Mouse (Mus musculus) kidney, postnatal 10 days (tissue): ENCODE data around the gene Cir1.
A peak's percentile ranks its signal among the peaks of the same experiment; 100 is the strongest.

Experiments
- DNase-seq: peaks from one replicate; pipeline ENCODE4 v3.0.0; 2021; ENCODE audit warnings: mixed read lengths

Gene Cir1

GRCm38 (mm10) chr2:73312152-73313116, at the start of gene Cir1, which contains the start of gene Scrn3:
Cir1 (minus strand) TSS chr2:73312701.
Scrn3 (plus strand) TSS chr2:73312601.
- peak; percentile 97 for DNase-seq

GRCm38 (mm10) chr2:73360536-73360935, 48.0 kb upstream of the Cir1 start:
- no peak for DNase-seq

GRCm38 (mm10) chr2:73359941-73360340, 47.4 kb upstream of the Cir1 start:
- DNase-seq: no peak

- DNase-seq: no peak
Observed at GRCm38 (mm10) chr2:73357004-73357403, 44.5 kb upstream of the Cir1 start.

GRCm38 (mm10) chr2:73351927-73352374, 39.5 kb upstream of the Cir1 start:
- DNase-seq: peak; percentile 20

GRCm38 (mm10) chr2:73351496-73351895, 39.0 kb upstream of the Cir1 start:
- DNase-seq: peak; percentile 37

GRCm38 (mm10) chr2:73348221-73348620, 35.7 kb upstream of the Cir1 start:
- no peak for DNase-seq

- no peak for DNase-seq
Observed at GRCm38 (mm10) chr2:73347766-73348165, 35.3 kb upstream of the Cir1 start.

GRCm38 (mm10) chr2:73347136-73347535, 34.6 kb upstream of the Cir1 start:
- DNase-seq: no peak

GRCm38 (mm10) chr2:73346345-73347086, 34.0 kb upstream of the Cir1 start:
- DNase-seq: no peak

- DNase-seq: no peak
Observed at GRCm38 (mm10) chr2:73345204-73345603, 32.7 kb upstream of the Cir1 start.

- DNase-seq: no peak
Observed at GRCm38 (mm10) chr2:73343701-73344100, 31.2 kb upstream of the Cir1 start.

GRCm38 (mm10) chr2:73338415-73338814, 25.9 kb upstream of the Cir1 start:
- DNase-seq: no peak

GRCm38 (mm10) chr2:73335949-73336348, 23.4 kb upstream of the Cir1 start:
- no peak for DNase-seq

- DNase-seq: peak; percentile 11
Observed at GRCm38 (mm10) chr2:73325871-73326270, 13.4 kb upstream of the Cir1 start.

- DNase-seq: no peak
Observed at GRCm38 (mm10) chr2:73322991-73323390, 10.5 kb upstream of the Cir1 start.

- DNase-seq: no peak
Observed at GRCm38 (mm10) chr2:73319218-73319617, 6.7 kb upstream of the Cir1 start.

GRCm38 (mm10) chr2:73317426-73317825, 4.9 kb upstream of the Cir1 start:
- DNase-seq: no peak

GRCm38 (mm10) chr2:73314311-73314710, 1.8 kb upstream of the Cir1 start:
- no peak for DNase-seq

GRCm38 (mm10) chr2:73313117-73313501, 608 bp upstream of the Cir1 start:
- DNase-seq: peak; percentile 42

- no peak for DNase-seq
Observed at GRCm38 (mm10) chr2:73306006-73306405, 6.5 kb downstream of the Cir1 start.

- no peak for DNase-seq
Observed at GRCm38 (mm10) chr2:73304506-73304905, 8.0 kb downstream of the Cir1 start.

- no peak for DNase-seq
Observed at GRCm38 (mm10) chr2:73302722-73303121, 9.8 kb downstream of the Cir1 start.

GRCm38 (mm10) chr2:73301979-73302378, 10.5 kb downstream of the Cir1 start:
- no peak for DNase-seq
